Mouse (Mus musculus) heart, postnatal 0 days (tissue): ENCODE data around the gene Gm21954.

Experiments used
- CTCF ChIP-seq: IDR thresholded peaks from 2 replicates; pipeline ENCODE4 v1.5.1; 2016; ENCODE audit warnings: antibody characterized with exemption, control low read depth, low read depth
- EP300 ChIP-seq: IDR thresholded peaks from 2 replicates; pipeline ENCODE4 v1.6.1; 2016; ENCODE audit warnings: antibody characterized with exemption, low read depth

GRCm38 (mm10) chr3:55462904-55463668 lies 8.9 kb downstream of the Gm21954 start:
- TF ChIP-seq CTCF (no peak), EP300 (no peak)
